Mouse (Mus musculus) adrenal gland, adult 8-10 months (tissue): ENCODE results near the gene Itgb7. TPM values are rescaled to one million over a fixed set of nuclear protein-coding genes. Genes with fewer than 3 reads are reported as not detected.
"Not testable (repeated sequence)": the region's sequence is repeated elsewhere in the genome, so short reads cannot be mapped to it uniquely, and the experiment has no call there.

Source experiments
- DNase-seq: peaks from one replicate; pipeline ENCODE4 v3.0.0; 2022
- total RNA-seq, 4 experiments: library from RNA; stranded (reverse); gene quantifications; 2 replicates each; pipeline ENCODE4 v1.2.4; 2022

Gene Itgb7
- total RNA-seq, 4 experiments from 2014 or later: 2.7 to 7.9 (median 5.4) TPM

DNA sequence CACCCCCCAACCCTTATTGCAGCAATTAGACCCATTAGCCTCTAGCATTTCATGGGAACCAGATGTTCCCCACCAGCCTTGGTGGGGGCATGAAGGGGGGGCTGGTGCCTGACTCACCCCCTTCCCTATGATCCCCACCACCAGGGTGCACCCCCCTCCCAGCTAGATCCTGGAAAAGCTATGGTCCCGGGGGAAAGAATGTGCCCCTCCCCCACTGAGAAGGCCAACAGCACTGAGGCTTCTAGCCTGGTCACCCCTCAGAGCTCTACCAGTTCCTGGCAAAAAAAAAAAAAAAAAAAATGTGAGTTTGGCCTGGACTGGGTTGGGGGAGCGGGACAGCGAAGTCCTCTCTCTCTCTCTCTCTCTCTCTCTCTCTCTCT, 17.1 kb upstream of the Itgb7 start:
- no peak for DNase-seq

DNA sequence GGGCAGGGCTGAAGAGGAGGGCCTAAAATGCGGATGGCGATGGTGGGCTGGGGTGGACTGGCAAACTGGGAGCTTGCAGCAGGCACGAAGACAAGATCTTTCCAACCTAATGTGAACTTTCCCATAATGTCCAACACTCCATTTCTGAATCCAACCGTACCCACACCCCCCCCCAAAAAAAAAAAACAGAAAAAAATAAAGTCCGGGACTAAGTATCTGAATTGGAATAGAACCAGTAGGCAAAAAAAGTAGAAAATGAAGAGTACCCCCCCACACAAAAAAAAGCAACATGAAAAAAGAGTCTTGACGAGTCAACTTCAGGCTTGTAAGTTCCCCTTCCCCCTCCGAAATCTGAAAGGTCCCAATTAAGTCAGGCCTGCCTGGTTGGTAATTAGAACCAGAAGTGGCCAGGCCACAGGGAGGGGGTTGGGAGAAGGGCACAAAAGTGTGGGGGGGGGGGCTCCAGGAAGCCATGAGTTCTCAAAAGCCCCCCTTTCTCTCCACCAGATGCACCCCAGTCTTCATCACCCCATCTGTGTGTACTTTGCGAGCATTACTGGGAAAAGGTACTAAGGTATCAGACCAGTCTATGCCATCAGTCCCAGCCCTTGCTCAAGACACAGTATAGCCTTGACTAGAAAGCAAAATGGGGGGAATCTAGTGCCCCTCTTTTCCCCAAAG, 16.5 kb upstream of the Itgb7 start:
- DNase-seq: no peak

DNA sequence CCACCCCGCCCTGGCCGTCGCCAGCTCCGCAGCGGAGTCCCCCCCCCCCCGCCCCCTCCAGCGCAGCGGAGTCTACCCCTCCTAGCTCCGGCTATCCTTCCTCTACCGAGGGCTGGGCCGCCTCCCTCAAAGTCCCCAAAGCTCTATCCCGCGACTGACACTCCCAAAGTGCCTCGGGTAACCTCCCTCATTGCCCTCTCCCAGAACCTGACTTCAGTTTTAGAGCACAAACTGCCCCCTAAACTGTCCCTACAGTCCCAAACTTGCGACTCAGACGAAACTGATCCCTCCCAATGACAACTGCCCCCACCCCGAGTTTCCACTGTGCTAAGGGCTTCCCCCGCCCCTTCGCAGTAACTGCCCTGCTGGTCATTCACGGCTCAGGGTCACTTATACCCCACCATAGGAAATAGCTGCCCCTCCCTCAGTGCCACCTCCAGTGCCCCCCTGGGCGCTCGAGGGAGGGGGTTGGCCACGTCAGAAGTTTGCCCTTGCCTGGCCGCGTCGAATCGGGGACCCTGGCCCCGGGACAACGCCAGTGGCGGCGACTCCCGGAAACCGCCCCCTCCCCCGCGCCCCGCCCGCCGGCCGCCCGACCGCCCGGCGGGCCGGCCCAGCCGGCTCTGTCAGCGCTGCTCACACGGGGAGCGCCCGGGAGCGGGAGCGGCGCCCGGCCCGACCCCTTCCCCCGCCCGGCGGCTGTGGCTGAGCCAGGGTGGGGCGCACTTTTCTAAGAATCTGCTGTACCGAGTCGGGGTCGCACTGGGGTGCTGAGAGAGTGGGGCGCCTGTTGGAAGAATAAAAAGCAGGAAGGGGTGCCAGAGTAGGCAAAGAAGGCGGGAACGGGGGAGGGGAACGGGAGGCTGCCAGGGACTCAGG, 15.7 kb upstream of the Itgb7 start:
- peak; percentile 69 for DNase-seq

DNA sequence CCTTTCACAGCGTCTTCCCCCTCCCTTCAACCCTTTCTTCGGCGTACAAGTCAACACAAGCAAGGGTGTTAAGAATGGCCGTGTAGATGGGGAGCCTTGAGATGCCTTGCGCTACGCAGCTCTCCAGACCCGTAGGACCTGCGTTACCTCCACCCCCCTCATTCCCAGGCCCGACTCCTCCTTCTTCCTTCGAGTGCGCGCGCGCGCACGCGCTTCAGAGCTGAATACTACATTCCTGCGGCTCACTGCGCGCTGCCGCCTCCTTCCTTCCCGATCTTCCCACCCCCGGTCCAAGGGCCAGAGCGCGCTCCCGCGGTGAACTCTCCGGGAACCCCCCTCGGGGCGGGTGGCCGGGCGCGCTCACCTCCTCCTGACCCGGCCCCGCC, 15.1 kb upstream of the Itgb7 start:
- peak; percentile 96 for DNase-seq

DNA sequence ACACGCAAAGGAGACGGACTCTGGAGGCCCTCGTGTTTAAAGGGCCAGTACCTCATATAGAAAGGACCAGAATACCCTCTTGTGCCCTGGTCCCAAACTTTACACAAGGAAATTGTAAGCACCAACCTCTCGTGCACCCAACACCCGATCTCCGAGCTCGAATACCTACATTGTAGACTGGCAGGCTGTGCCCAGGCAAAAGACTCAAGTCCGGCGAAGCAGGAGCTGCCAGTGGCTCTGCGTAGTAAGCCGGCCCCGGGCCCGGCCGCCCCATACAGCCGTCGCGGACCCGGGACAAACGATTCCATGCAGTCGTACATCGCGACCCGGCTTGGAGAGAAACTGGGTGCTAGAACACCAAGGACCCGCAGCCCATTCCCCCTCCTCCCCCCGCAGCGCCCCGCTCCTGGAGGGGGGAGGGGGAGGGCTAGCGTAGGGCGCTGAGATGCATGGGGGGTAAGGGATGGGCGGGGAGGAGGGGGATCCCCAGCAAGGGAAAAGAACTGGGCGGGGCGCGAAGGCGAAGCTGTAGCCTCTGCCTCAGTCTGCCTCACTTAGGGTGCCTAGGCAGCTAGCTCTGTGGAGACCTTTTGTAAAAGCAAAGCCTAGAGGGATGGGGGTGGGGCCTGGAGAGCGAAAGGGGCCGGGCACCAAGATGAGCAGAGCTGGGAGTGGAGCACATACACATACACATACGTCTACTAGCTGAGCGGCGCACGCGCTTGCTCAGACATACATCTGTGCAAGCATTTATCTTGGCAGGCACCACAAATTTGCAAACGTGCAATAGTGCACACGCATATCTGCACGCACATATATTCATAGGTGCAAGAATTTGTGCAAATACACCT, 14.4 kb upstream of the Itgb7 start:
- DNase-seq: peak; percentile 71

DNA sequence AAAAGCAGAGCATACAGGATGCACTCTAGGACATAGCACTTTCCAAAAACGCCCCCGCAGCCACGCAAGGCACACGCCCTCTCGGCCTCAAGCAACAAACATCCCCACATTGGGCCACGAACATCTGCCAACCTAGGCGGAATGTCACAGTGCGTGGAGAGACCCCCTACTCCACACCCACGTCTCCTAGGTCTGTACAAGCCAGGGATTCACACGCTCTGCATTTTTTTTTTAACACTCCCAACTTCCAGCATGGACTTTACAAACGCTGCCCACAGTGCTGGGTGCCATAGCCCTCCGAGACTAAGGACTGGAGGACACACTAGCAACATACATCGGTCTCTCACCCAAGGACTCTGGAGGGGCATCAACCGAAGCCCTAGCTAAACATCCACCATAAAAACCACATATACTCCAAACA, 13.7 kb upstream of the Itgb7 start:
- no peak for DNase-seq

DNA sequence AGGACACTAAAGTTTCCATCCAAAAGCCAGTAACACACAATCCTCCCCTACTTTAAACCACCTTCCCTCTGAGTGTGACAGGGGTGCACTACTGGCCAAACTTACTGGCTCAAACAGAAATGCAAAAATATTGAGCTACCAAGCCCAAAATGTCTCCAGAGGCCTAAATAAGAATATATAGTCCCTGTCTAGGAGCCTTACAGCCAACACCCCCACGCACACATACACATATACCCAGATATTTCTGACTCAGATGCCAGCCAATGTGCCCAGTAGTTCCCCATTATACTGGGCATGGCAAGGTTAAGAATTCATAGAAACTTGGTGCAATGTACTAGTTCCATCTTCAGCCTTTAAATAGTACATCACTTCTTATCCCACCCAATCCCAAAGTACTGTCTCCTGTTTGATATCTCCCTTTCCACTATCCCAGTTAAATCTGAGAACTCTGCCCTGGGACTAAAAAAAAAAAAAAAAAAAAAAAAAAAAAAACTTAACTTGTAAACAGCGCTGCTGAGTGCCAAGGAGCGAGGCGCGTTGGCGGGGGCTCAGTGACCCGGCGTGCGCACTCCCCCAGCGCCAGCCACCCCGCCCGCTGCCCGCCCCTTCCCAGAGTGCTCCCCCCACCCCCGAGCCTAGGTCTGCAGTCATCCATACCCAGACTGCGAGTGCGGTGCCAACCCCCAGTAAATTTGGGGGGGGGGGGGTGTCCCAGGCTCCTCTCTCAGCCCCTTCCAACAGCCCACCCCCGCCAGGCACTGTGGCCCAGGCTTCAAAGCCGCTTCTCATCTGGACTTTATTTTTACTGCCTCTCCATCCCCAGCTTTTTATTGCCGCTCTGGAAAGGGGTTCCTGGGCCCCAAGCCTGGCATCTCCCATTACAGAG, 12.8 kb upstream of the Itgb7 start:
- no peak for DNase-seq

DNA sequence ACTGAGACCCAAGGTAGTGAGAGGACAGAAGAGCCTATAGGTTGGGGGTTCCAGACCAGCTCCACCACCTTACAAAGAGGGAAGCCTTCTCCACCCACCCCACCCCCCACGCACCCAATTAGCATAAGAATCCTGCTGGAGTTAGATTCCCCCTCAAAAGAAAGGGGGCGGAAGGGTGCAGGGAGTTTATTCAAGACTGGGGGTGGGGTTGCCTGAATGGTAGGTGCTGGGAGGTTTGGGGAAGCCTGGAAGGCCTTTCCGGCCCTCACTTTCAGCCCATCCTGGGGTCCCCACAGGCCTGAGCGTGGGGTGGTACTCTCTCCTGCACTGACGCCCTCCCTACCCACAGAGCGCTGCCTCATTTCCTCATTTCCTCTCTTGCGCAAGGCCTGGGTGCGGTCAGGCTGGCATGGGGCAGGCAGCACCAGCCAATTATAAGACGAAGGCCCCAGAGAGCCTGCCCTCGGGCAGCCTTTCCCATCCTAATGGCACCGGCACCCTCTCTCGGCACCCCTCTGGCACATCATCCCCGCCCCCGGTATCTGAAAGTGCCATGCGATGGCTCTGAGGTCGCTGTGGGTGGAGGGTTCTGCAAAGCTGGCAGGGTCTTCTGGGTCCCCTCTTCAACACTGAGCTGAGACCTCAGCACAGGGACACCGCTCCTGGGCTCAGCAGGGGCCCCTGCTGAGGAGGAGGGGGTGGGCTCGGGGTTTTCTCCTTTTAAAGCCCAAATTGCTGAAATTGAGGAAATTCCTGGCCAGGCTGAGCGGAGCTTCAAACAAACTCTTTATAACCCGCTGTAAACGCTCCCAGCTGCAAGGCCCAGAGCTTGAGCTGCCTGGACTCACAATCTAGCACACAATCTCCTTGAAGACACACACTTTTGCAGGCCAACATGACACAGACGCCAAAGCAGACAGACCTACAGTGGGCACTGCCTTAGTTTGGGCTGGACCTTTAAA, 11.8 kb upstream of the Itgb7 start:
- DNase-seq: peak; percentile 71

DNA sequence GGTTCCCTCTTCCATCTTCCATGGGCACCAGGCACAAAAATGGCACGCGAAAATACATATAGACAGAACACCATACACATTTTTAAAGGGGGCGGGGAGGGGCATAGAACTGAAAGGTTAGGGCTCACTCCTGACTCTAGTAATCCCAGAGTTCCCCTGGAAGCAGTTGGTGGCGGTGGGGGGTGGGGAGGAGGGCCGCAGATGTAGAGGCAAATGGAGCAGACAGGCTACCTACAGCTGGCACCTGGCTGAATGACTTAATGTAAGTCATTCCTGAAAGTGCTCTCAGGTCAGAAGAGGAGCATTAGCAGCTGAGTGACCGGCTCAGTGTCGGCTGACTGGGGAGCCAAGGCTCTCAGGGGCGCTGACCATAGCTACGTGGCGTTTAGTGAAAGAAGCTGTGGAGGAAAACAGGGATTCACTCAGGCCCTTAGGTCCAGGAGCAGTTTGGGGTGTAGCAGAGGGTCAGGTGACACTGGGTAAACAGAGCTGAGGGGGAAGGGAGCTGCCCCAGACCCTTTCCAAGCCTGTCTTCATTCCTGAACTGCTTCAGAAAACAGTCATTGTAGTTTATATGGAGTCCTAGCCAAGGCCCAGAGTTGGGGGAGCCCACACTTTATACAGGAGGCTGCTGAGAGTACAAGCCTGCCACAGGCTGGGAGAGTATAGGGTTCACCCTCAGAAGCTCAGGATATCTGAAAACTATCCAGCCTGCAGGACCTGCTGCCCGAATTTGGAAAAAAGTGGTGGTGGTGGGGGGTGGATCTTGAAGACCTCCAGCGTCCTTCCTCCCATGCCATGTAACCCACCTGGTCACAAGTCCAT, 10.9 kb upstream of the Itgb7 start:
- DNase-seq: no peak

DNA sequence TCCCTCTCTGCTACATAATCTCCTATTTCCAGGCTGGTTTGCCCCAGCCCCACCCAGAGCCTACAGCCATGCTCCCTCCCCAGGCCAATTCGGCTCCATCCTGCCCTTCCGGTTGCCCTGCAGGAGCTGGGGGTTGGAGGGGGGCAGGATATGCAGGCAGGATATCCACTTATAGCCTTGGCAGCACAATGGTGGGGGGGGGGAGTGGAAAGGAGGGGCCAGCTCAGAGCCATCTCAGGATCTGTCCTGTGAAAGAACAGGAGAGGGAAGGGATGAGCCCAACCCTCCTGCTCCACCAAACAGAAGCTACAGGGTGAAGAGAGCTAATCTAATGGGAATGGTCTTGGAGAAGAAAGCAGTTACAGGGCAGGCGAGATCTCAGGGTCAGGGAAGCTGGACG, 8.9 kb upstream of the Itgb7 start:
- no peak for DNase-seq

DNA sequence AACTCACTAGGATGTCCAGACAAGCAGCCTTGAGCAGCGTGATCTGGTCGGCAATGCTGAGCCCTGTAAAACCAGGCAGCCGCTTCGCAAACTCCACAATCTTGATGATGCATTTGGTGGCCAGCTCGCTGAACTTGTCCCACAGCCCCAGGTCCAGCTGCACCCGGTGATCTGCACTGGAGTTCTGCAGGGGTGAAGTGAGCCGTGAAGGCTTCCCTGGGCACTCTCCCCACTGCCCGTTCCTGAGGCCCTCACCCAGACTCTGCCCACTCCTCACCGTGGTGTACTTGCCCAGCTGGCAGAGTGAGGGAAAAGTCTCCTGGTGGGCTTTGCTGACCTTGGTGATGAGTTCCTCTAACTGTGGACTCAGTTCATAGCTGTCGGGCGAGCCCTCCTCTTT, 8.1 kb upstream of the Itgb7 start:
- no peak for DNase-seq

DNA sequence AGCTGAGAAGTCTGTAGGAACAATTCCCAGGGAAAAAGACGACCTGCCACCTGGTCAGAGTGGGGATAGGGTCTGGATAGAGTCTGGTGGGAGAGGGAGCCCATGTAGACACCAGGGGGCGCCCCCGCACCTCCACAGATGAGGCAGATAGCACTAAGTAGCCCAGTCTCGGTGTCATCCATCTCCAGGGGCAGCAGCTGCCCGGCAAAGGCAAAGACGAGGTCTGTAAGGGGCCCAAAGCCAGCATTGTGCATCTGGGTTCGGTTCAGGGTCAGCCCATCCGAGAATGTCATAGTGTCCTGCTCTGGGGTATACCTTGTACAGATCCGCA, 7.5 kb upstream of the Itgb7 start:
- DNase-seq: no peak

DNA sequence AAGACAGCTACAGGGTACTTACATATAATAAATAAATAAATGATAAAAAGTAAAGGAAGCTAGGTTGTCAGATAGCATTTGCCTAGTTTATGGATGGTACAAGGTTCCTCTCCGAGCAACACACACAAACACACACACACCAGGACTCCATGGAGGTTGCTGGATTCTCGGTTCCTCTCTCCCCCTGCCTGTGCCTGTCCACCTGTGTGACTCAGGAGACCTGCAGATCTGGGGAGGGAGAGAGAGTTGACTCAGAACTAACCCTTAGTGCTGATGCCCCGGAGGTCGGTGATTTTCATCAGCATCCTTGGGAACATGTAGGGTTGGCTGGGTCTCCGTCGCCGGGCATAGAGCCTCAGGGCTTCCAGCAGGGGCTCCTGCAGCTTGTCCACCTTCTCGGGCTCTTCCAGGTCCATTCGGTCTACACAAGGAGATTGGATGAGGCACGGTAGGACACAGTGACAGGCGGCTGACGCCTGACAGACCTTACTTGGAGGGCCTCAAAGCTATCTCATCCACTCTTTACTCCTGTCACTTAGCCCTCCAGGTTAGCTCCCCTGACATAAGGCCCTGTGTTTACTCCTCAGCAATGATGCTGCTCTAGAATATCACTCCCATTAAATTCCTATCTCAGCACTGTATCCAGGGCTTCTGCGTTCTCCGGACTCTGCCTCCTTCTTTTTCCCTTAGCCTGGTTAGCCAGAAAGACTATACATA, 7.0 kb upstream of the Itgb7 start:
- DNase-seq: no peak

DNA sequence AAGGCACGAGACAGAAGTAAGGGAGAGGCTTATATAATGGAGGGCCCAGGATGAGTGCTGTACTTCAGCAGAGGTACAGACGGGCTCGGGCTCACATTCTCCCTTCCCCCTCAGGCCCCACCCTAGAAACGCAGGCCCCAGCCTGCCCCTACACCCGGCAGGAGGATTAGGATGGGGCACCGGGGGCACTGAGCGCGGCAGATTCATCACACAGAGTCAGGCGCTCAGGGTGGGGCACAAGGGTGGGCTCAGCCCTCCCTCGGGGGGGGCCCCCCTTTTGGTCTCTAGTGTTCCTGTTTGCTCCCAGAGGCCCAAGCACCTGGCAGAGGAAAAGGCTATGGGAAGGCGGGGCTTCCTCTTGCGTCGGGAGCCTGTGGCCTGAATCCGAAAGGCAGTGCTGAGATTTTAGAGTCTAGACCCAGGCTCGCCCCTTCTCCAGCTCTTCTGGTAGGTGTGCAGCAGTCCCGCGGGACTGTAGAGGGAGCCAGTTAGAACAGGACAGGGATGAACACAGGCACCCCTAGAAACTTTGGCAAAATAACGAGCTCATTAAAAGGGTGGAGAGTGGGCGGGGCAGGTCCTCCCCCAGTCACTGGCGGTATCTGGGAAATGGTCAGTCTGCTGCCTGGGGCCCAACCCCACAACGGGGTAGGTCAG, 3.8 kb upstream of the Itgb7 start:
- no peak for DNase-seq

DNA sequence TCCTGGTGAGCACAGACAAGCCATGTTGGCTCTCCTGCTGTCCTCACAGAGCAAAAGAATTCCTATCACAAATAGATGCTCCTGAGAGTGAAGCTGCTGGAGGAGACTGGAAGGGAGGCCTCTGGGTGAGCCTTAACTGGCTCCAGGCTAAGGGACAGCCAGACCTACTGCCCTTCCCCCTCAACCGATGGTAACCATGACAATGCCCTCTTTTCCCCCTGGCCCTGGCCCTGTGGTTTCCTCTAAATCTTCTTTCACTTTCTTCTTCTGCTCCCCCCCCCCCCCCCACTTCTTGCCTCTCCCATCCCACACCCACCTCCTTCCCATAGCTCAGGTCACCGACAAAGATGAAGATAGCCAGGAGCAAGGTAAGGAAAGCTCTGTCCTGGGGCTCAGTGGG, 2.2 kb upstream of the Itgb7 start:
- no peak for DNase-seq

DNA sequence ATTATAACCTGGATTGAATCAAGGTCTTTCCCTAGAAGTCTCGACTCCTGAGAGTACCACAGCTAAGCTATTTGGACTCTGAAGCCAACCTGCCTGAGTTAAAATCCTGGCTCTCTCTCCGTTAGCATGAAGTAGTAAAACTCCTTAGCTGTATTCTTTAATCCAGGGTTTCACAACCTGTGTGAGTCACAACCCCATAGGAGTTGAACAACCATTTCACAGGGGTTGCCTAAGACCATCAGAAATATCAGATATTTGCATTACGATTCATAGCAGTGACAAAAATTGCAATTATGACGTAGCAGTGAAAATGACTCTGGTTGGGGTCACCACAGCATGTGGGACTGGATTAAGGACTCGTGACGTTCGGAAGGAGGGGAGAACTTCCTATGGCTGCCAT, 1.0 kb upstream of the Itgb7 start:
- DNase-seq: no peak

DNA sequence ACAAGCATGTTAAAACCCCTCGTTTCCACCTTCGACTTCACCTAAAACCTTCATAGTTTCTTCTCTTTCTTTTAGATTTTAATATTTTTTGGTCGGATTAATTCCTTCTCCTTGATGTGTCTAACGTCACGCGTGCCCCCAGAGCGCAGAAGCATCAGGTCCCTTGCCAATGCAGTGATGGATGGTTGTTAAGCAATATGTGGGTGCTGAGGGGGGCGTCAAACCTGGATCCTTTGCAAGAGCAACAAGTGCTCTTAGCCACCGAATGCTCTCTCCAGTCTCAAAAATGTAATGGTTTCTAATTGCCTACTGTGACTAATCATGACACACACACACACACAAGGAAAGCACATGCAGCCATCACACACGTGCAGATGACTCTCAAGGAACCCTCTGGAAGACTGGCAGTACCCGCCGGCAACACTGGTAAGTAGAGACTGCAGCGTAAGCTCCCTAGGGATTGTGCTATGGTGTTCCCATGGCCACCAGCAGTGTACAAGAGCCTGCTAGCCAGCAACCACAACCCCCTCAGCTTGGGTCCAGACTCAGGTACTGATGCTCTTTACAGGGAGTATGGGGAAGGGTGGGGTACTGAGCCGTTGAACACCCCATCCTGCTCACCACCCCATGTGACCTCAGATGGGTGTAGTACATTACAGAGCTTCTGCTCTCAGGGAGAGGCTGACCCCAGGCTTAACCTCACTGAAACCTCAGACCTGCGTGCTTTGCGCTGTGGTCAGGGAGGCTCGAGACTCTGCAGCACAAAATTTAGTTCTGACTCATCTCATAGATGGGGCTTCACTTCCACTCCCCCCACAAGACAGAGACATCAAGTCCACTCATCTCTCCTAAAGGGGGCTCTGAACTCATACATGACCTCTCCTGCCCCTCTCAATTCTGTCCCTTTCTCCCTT, 1.1 kb downstream of the Itgb7 start:
- DNase-seq: no peak

DNA sequence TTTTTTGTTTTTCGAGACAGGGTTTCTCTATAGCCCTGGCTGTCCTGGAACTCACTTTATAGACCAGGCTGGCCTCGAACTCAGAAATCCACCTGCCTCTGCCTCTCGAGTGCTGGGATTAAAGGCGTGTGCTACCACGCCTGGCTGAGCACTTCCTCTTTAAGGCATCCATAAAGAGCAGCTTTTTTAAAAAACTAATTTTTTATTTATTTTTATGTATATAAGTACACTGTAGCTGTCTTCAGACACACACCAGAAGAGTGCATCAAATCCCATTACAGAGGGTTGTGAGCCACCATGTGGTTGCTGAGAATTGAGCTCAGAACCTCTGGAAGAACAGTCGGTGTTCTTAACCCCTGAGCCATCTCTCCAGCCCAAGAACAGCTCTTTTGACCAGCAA, 6.1 kb downstream of the Itgb7 start:
- not testable (repeated sequence) for DNase-seq
